Comparison of ENCODE assay signal across 8 mouse cellular contexts in genomic region chr19:10634872-10635318, GRCm38 (mm10). TPM values are rescaled to one million over a fixed set of nuclear protein-coding genes. Genes with fewer than 3 reads are reported as not detected.
DNase-seq lines count a peak whose midpoint lies in the region; ATAC-seq and TF ChIP-seq lines count a peak whose summit lies in the region.

No protein-coding gene starts in this region.

- WGBS in intestine, embryonic 15.5 days = 3% methylated on average over 21 of the region's 21 CpGs

- no peak for TF ChIP-seq CTCF in bone marrow macrophage, adult 2 months (IDR thresholded peaks at IDR 0.05; ENCODE audit: low read depth, low read length)
- TF ChIP-seq CTCF in cortical plate, adult 2 months (IDR thresholded peaks at IDR 0.05; ENCODE audit: extremely low read depth, insufficient read depth, low read length) = no peak

- no peak for TF ChIP-seq POLR2A in bone marrow macrophage, adult 2 months (IDR thresholded peaks at IDR 0.05; ENCODE audit: borderline replicate concordance, low read depth, low read length)
- peak; percentile 68; the same call in 1 of the 2 replicates for TF ChIP-seq POLR2A in cortical plate, adult 2 months (IDR thresholded peaks at IDR 0.05; ENCODE audit: extremely low read depth, insufficient read depth, low read length)

- DNase-seq in left cerebral cortex, adult 9 months (ENCODE audit: low spot score in 2 of 2) = peak; percentile 16 to 57
- peak; percentile 41 to 60 for DNase-seq in lung, postnatal 4 days
- DNase-seq in right cerebral cortex, adult 2 months (ENCODE audit: low spot score in 2 of 2) = peak; percentile 60 to 61

- peaks cover 2% of the 10 kb centered on the region; the same call in 1 of the 2 replicates for H3K36me3 ChIP-seq in intestine, embryonic 15.5 days

- no peaks in the 10 kb centered on the region for H3K9me3 ChIP-seq in intestine, embryonic 15.5 days

- peak overlapping the region; percentile 96 for H3K4me2 ChIP-seq in intestine, embryonic 15.5 days (replicated peaks)

- H3K27ac ChIP-seq in bone marrow macrophage, adult 2 months (ENCODE audit: insufficient read depth, low read depth, low read length) = no peak overlapping the region
- H3K27ac ChIP-seq in cortical plate, adult 2 months (ENCODE audit: insufficient read depth, low read length) = no peak overlapping the region
- H3K27ac ChIP-seq in intestine, embryonic 15.5 days = 0 out of 2 replicates have a peak overlapping the region, but pooled peaks have one; percentile 24

- H3K27me3 ChIP-seq in intestine, embryonic 15.5 days (replicated peaks) = no peaks in the 10 kb centered on the region

- peak; percentile 46 for ATAC-seq in granulocyte monocyte progenitor cell, adult 5-6 weeks (replicated peaks; ENCODE audit: poor library complexity, severe bottlenecking)
- peak; percentile 92 for ATAC-seq in intestine, embryonic 15.5 days
- no peak for ATAC-seq in monocyte, adult 5-6 weeks (replicated peaks; ENCODE audit: insufficient number of reproducible peaks, low FRiP score, low TSS enrichment, poor library complexity, severe bottlenecking)

- peak overlapping the region; percentile 55 for H3K9ac ChIP-seq in intestine, embryonic 15.5 days

- H3K4me1 ChIP-seq in bone marrow macrophage, adult 2 months (ENCODE audit: control insufficient read depth, insufficient read depth, low read length) = peaks cover 4% of the 10 kb centered on the region; the same call in 1 of the 2 replicates
- H3K4me1 ChIP-seq in cortical plate, adult 2 months (ENCODE audit: control insufficient read depth, insufficient read depth, low read length) = no peaks in the 10 kb centered on the region
- H3K4me1 ChIP-seq in intestine, embryonic 15.5 days (replicated peaks) = peaks cover 16% of the 10 kb centered on the region

- peak overlapping the region; percentile 46 for H3K4me3 ChIP-seq in bone marrow macrophage, adult 2 months (ENCODE audit: insufficient read depth, low read length)
- peak overlapping the region; percentile 47 for H3K4me3 ChIP-seq in cortical plate, adult 2 months (ENCODE audit: insufficient read depth, low read length)
- peak overlapping the region; percentile 47 for H3K4me3 ChIP-seq in intestine, embryonic 15.5 days (replicated peaks)

RNA-seq across cellular contexts. Expression of gene Vwce, which starts 0.9 kb away (rescaled TPM):
- polyA plus RNA-seq in bone marrow macrophage, adult 2 months (2012; ENCODE audit: insufficient read depth, insufficient read length, missing spikeins) = not detected in 2 replicates
- 0.68 and 0.81 TPM in 2 replicates for polyA plus RNA-seq in cortical plate, adult 2 months (2012; rRNA removed)
- not detected in 2 replicates for total RNA-seq in granulocyte monocyte progenitor cell, adult 5-6 weeks (2014; fragmentation: Nextera tagmentation)
- 1.1 TPM in 1 of 2 replicates, not detected in the other for total RNA-seq in granulocyte monocyte progenitor cell, adult 5-6 weeks (2017)
- polyA plus RNA-seq in intestine, embryonic 15.5 days (2015; fragmentation: Nextera tagmentation; extraction: Ambion mirVana) = 3.4 and 4.8 TPM in 2 replicates
- total RNA-seq in monocyte, adult 5-6 weeks (2017) = not detected in 3 replicates

RNA-seq across cellular contexts. Expression of gene Tkfc, which starts 29.4 kb away (rescaled TPM):
- polyA plus RNA-seq in bone marrow macrophage, adult 2 months (2012; ENCODE audit: insufficient read depth, insufficient read length, missing spikeins) = 4.9 and 7.1 TPM in 2 replicates
- 16.4 and 17.3 TPM in 2 replicates for polyA plus RNA-seq in cortical plate, adult 2 months (2012; rRNA removed)
- 12.8 and 13.0 TPM in 2 replicates for total RNA-seq in granulocyte monocyte progenitor cell, adult 5-6 weeks (2014; fragmentation: Nextera tagmentation)
- 5.0 and 7.1 TPM in 2 replicates for total RNA-seq in granulocyte monocyte progenitor cell, adult 5-6 weeks (2017)
- polyA plus RNA-seq in intestine, embryonic 15.5 days (2015; fragmentation: Nextera tagmentation; extraction: Ambion mirVana) = 36.3 and 45.5 TPM in 2 replicates
- 2.1 to 4.3 TPM (median 2.8 TPM) in 3 replicates for total RNA-seq in monocyte, adult 5-6 weeks (2017)

RNA-seq across cellular contexts. Expression of gene Ddb1, which starts 29.8 kb away (rescaled TPM):
- 85.9 and 103 TPM in 2 replicates for polyA plus RNA-seq in bone marrow macrophage, adult 2 months (2012; ENCODE audit: insufficient read depth, insufficient read length, missing spikeins)
- 120 and 123 TPM in 2 replicates for polyA plus RNA-seq in cortical plate, adult 2 months (2012; rRNA removed)
- 174 and 186 TPM in 2 replicates for total RNA-seq in granulocyte monocyte progenitor cell, adult 5-6 weeks (2014; fragmentation: Nextera tagmentation)
- 345 and 427 TPM in 2 replicates for total RNA-seq in granulocyte monocyte progenitor cell, adult 5-6 weeks (2017)
- polyA plus RNA-seq in intestine, embryonic 15.5 days (2015; fragmentation: Nextera tagmentation; extraction: Ambion mirVana) = 278 and 283 TPM in 2 replicates
- 228 to 236 TPM (median 231 TPM) in 3 replicates for total RNA-seq in monocyte, adult 5-6 weeks (2017)

RNA-seq across cellular contexts. Expression of gene Pga5, which starts 43.0 kb away (rescaled TPM):
- polyA plus RNA-seq in bone marrow macrophage, adult 2 months (2012; ENCODE audit: insufficient read depth, insufficient read length, missing spikeins) = not detected in 2 replicates
- polyA plus RNA-seq in cortical plate, adult 2 months (2012; rRNA removed) = not detected in 2 replicates
- not detected in 2 replicates for total RNA-seq in granulocyte monocyte progenitor cell, adult 5-6 weeks (2014; fragmentation: Nextera tagmentation)
- not detected in 2 replicates for total RNA-seq in granulocyte monocyte progenitor cell, adult 5-6 weeks (2017)
- 0.39 and 0.61 TPM in 2 replicates for polyA plus RNA-seq in intestine, embryonic 15.5 days (2015; fragmentation: Nextera tagmentation; extraction: Ambion mirVana)
- not detected in 3 replicates for total RNA-seq in monocyte, adult 5-6 weeks (2017)

RNA-seq across cellular contexts. Expression of gene Vps37c, which starts 53.6 kb away (rescaled TPM):
- 39.9 and 41.7 TPM in 2 replicates for polyA plus RNA-seq in bone marrow macrophage, adult 2 months (2012; ENCODE audit: insufficient read depth, insufficient read length, missing spikeins)
- 19.1 and 23.1 TPM in 2 replicates for polyA plus RNA-seq in cortical plate, adult 2 months (2012; rRNA removed)
- total RNA-seq in granulocyte monocyte progenitor cell, adult 5-6 weeks (2014; fragmentation: Nextera tagmentation) = 21.1 and 23.8 TPM in 2 replicates
- 15.3 and 20.0 TPM in 2 replicates for total RNA-seq in granulocyte monocyte progenitor cell, adult 5-6 weeks (2017)
- 28.1 and 28.7 TPM in 2 replicates for polyA plus RNA-seq in intestine, embryonic 15.5 days (2015; fragmentation: Nextera tagmentation; extraction: Ambion mirVana)
- 7.3 to 22.2 TPM (median 18.7 TPM) in 3 replicates for total RNA-seq in monocyte, adult 5-6 weeks (2017)
